Mouse (Mus musculus) lung, postnatal 0 days (tissue): ENCODE measurements at regions not wholly inside any gene's neighbourhood (a gene's known extent, or its start where the extent isn't known, plus 50 kb on each side); places are given as distances from the start of the nearest gene placed in this dataset.

Experiments
- CTCF ChIP-seq: IDR thresholded peaks from 2 replicates; pipeline ENCODE4 v1.5.1; 2016; ENCODE audit warnings: antibody characterized with exemption, mild to moderate bottlenecking
- EP300 ChIP-seq: IDR thresholded peaks from 2 replicates; pipeline ENCODE4 v1.6.1; 2016; ENCODE audit warnings: antibody characterized with exemption, mild to moderate bottlenecking, control low read depth

GRCm38 (mm10) chr2:92689203-92689602 is 89.7 kb downstream of the Chst1 start:
- no peak for TF ChIP-seq CTCF
- TF ChIP-seq EP300: no peak
